In genomic region chr2:152757478-152757877, GRCm38 (mm10) we compare ENCODE assay signal across 23 mouse cellular contexts. TPM values are rescaled to one million over a fixed set of nuclear protein-coding genes. Genes with fewer than 3 reads are reported as not detected.
DNase-seq lines count a peak whose midpoint lies in the region; ATAC-seq lines count a peak whose summit lies in the region.
"Had no signal": no experiment of that assay in that cellular context is flagged by ENCODE, and none has a peak within 500 bp of the region (broad histone marks: within the 10 kb centered on the region; RNA-seq: fewer than 3 reads in every experiment).

No protein-coding gene starts in this region.

- H3K4me1 ChIP-seq in forebrain, embryonic 14.5 days (ENCODE audit: control insufficient read depth, insufficient read depth, low read length), result peaks cover 8% of the 10 kb centered on the region
- H3K4me1 ChIP-seq in forebrain, embryonic 12.5 days, result peaks cover 17% of the 10 kb centered on the region

- no peak overlapping the region for H3K27ac ChIP-seq in forebrain, embryonic 14.5 days (ENCODE audit: low read depth, low read length)
- H3K27ac ChIP-seq in forebrain, embryonic 12.5 days, result no peak overlapping the region
- H3K27ac ChIP-seq: heart, adult 2 months; intestine, embryonic 15.5 days; liver, embryonic 14.5 days; midbrain, embryonic 10.5 days; neural tube, embryonic 12.5 days had no signal

- no peak for ATAC-seq in forebrain, embryonic 14.5 days
- no peak for ATAC-seq in forebrain, embryonic 12.5 days (ENCODE audit: low FRiP score)
- no peak for ATAC-seq in monocyte, adult 5-6 weeks (replicated peaks; ENCODE audit: insufficient number of reproducible peaks, low FRiP score, low TSS enrichment, poor library complexity, severe bottlenecking)
- ATAC-seq: CD4-positive, CD25-positive, alpha-beta regulatory T cell, adult 4 months; intestine, embryonic 15.5 days; Patski had no signal

- no peaks in the 10 kb centered on the region for H3K9me3 ChIP-seq in forebrain, embryonic 14.5 days (replicated peaks; ENCODE audit: control insufficient read depth, low read length)
- no peaks in the 10 kb centered on the region for H3K9me3 ChIP-seq in forebrain, embryonic 12.5 days
- H3K9me3 ChIP-seq: heart, embryonic 15.5 days; intestine, embryonic 15.5 days; lung, embryonic 15.5 days; midbrain, embryonic 10.5 days; neural tube, embryonic 12.5 days had no signal

- no peaks in the 10 kb centered on the region for H3K27me3 ChIP-seq in forebrain, embryonic 14.5 days (replicated peaks; ENCODE audit: control insufficient read depth, insufficient read depth, low read length)
- peaks cover 33% of the 10 kb centered on the region for H3K27me3 ChIP-seq in forebrain, embryonic 12.5 days
- H3K27me3 ChIP-seq: heart, embryonic 15.5 days; intestine, embryonic 15.5 days; lung, embryonic 15.5 days; neural tube, embryonic 12.5 days; Patski had no signal

- H3K36me3 ChIP-seq in forebrain, embryonic 14.5 days (ENCODE audit: control insufficient read depth, insufficient read depth, low read length), result no peaks in the 10 kb centered on the region
- no peaks in the 10 kb centered on the region for H3K36me3 ChIP-seq in forebrain, embryonic 12.5 days (replicated peaks)
- H3K36me3 ChIP-seq: heart, embryonic 15.5 days; intestine, embryonic 15.5 days; lung, embryonic 15.5 days; midbrain, embryonic 10.5 days; neural tube, embryonic 12.5 days had no signal

- WGBS in forebrain, embryonic 14.5 days, result 77% methylated on average over 2 of the region's 2 CpGs
- 60% methylated on average over 2 of the region's 2 CpGs for WGBS in forebrain, embryonic 12.5 days

- H3K4me3 ChIP-seq in forebrain, embryonic 14.5 days (ENCODE audit: low read depth, low read length), result no peak overlapping the region
- H3K4me3 ChIP-seq in forebrain, embryonic 12.5 days (replicated peaks), result no peak overlapping the region
- H3K4me3 ChIP-seq: heart, adult 2 months; heart, embryonic 15.5 days; intestine, embryonic 15.5 days; lung, embryonic 15.5 days; midbrain, embryonic 10.5 days; neural tube, embryonic 12.5 days had no signal

- H3K4me2 ChIP-seq in forebrain, embryonic 14.5 days (ENCODE audit: low read length), result no peak overlapping the region
- no peak overlapping the region for H3K4me2 ChIP-seq in forebrain, embryonic 12.5 days
- H3K4me2 ChIP-seq: heart, embryonic 15.5 days; intestine, embryonic 15.5 days; lung, embryonic 15.5 days; neural tube, embryonic 12.5 days had no signal

- peak; percentile 40 for DNase-seq in forebrain, embryonic 14.5 days (ENCODE audit: low spot score)
- peak; percentile 58 for DNase-seq in adipocyte (ENCODE audit: low spot score)
- DNase-seq in cerebellum, adult 18-20 months, result peak; percentile 62 to 70
- DNase-seq in cerebellum, postnatal 25 days, result peak; percentile 69 to 76
- DNase-seq in layer of hippocampus, postnatal 25 days (ENCODE audit: extremely low spot score in 1 of 2, low spot score in 1 of 2), result no peak
- DNase-seq in retina, postnatal 1 day, result no peak
- DNase-seq: adrenal gland, postnatal 10 days; gastrocnemius, postnatal 14 days; heart, adult 2 months; lung, postnatal 4 days; right cerebral cortex, adult 18-20 months; thymus, postnatal 36 days had no signal

- H3K9ac ChIP-seq in forebrain, embryonic 14.5 days (ENCODE audit: low read length), result no peak overlapping the region
- H3K9ac ChIP-seq in forebrain, embryonic 12.5 days, result no peak overlapping the region
- H3K9ac ChIP-seq: heart, embryonic 15.5 days; intestine, embryonic 15.5 days; liver, embryonic 14.5 days; lung, embryonic 15.5 days; neural tube, embryonic 12.5 days had no signal

RNA-seq across cellular contexts. Expression of gene Cox4i2, which starts 3.5 kb away (rescaled TPM):
- polyA plus RNA-seq in forebrain, embryonic 14.5 days (2014; fragmentation: Nextera tagmentation; extraction: Ambion mirVana), result 4.5 and 5.9 TPM in 2 replicates
- polyA plus RNA-seq in forebrain, embryonic 12.5 days (2016; fragmentation: Nextera tagmentation; extraction: Ambion mirVana), result 3.1 and 3.6 TPM in 2 replicates
- 1 to 10 TPM; 2.0 to 2.7 TPM for total RNA-seq in layer of hippocampus, postnatal 25 days (2021)
- total RNA-seq in monocyte, adult 5-6 weeks (2017), result not detected in 3 replicates
- total RNA-seq: hematopoietic stem cell, adult 5-6 weeks had no signal

RNA-seq across cellular contexts. Expression of gene Id1, which starts 21.4 kb away (rescaled TPM):
- polyA plus RNA-seq in forebrain, embryonic 14.5 days (2014; fragmentation: Nextera tagmentation; extraction: Ambion mirVana), result 29.2 and 32.8 TPM in 2 replicates
- 37.9 and 48.5 TPM in 2 replicates for polyA plus RNA-seq in forebrain, embryonic 12.5 days (2016; fragmentation: Nextera tagmentation; extraction: Ambion mirVana)
- total RNA-seq in layer of hippocampus, postnatal 25 days (2021), result 10 to 100 TPM; 19.6 to 22.4 TPM
- 3.7 to 18.6 TPM (median 15.7 TPM) in 3 replicates for total RNA-seq in monocyte, adult 5-6 weeks (2017)

Comparison
In these comparisons a context has a peak if more than half of its experiments do, and no peak if none do; other contexts are left out.
1. DNase-seq: peak in forebrain, embryonic 14.5 days (single experiment), adipocyte (single experiment), cerebellum, adult 18-20 months (2 of 2) and cerebellum, postnatal 25 days (2 of 2); none in layer of hippocampus, postnatal 25 days (0 of 2) and retina, postnatal 1 day (single experiment).